Comparison of ENCODE assay signal across 9 mouse cellular contexts in the genomic region with DNA sequence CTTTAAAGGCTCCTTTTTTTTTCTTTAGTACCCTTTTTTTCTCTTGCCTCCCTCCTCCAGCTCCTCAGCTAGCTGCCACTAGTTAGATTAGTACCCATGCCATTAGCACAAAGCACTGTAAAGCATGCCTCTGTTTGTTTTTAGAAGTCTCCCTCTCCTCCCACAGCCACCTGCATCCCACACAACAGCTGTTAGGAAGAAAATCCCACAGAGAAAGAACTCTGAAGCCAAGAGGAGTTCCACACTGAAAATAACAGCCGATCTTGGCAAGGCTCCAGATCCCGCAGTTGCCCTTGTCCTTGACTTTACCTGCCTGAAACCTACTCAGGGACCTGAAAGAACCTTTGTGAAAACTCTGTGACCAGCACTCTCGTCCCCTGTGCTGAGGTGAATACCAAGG. TPM values are rescaled to one million over a fixed set of nuclear protein-coding genes. Genes with fewer than 3 reads are reported as not detected.
DNase-seq lines count a peak whose midpoint lies in the region; TF ChIP-seq lines count a peak whose summit lies in the region.
"Had no signal": no experiment of that assay in that cellular context is flagged by ENCODE, and none has a peak within 500 bp of the region (broad histone marks: within the 10 kb centered on the region; RNA-seq: fewer than 3 reads in every experiment).

No protein-coding gene starts in this region.

- H3K27me3 ChIP-seq in kidney, adult 2 months (replicated peaks; ENCODE audit: control insufficient read depth, insufficient read depth, low read length), result no peaks in the 10 kb centered on the region
- no peaks in the 10 kb centered on the region for H3K27me3 ChIP-seq in hindbrain, embryonic 10.5 days (ENCODE audit: insufficient read depth, poor library complexity, severe bottlenecking)
- H3K27me3 ChIP-seq: lung, embryonic 15.5 days had no signal

- no peak overlapping the region for H3K4me3 ChIP-seq in kidney, adult 2 months (ENCODE audit: insufficient read depth, low read depth, low read length)
- H3K4me3 ChIP-seq in hindbrain, embryonic 10.5 days, result no peak overlapping the region
- H3K4me3 ChIP-seq: lung, embryonic 15.5 days had no signal

- 34% methylated on average over 3 of the region's 3 CpGs for WGBS in kidney, adult 2 months
- WGBS in hindbrain, embryonic 10.5 days, result 72% methylated on average over 3 of the region's 3 CpGs

- no peaks in the 10 kb centered on the region for H3K9me3 ChIP-seq in hindbrain, embryonic 10.5 days
- H3K9me3 ChIP-seq: lung, embryonic 15.5 days had no signal

- peak; percentile 14 for DNase-seq in ovary, adult 18-20 months (ENCODE audit: low spot score)
- DNase-seq in ovary, postnatal 14 days (ENCODE audit: low spot score), result no peak
- peak; percentile 52 for DNase-seq in kidney, adult 2 months
- peak; percentile 49 for DNase-seq in left cerebral cortex, adult 11 months (ENCODE audit: low spot score)
- DNase-seq in telencephalon, adult 2 months (ENCODE audit: low read depth, low spot score), result peak; percentile 85
- no peak for DNase-seq in spleen, postnatal 14 days (ENCODE audit: low spot score in 2 of 2)
- DNase-seq in urinary bladder, postnatal 14 days (ENCODE audit: low spot score), result no peak
- no peak for DNase-seq in hindbrain, embryonic 10.5 days (ENCODE audit: low spot score)

- H3K27ac ChIP-seq in kidney, adult 2 months (ENCODE audit: insufficient read depth, low read depth, low read length), result peak overlapping the region; percentile 36; the same call in 1 of the 2 replicates
- no peak overlapping the region for H3K27ac ChIP-seq in hindbrain, embryonic 10.5 days
- H3K27ac ChIP-seq: lung, embryonic 15.5 days had no signal

- TF ChIP-seq POLR2A in kidney, adult 2 months (IDR thresholded peaks at IDR 0.05; ENCODE audit: low read depth, low read length), result no peak

- no peaks in the 10 kb centered on the region for H3K36me3 ChIP-seq in kidney, adult 2 months (ENCODE audit: control insufficient read depth, insufficient read depth, low read length)
- no peaks in the 10 kb centered on the region for H3K36me3 ChIP-seq in hindbrain, embryonic 10.5 days
- H3K36me3 ChIP-seq: lung, embryonic 15.5 days had no signal

- no peak for TF ChIP-seq CTCF in kidney, adult 2 months (conservative IDR thresholded peaks at IDR 0.05; ENCODE audit: insufficient read depth, insufficient read length, low read depth, low read length)

- H3K4me1 ChIP-seq in kidney, adult 2 months (ENCODE audit: control insufficient read depth, insufficient read depth, low read length), result no peaks in the 10 kb centered on the region
- H3K4me1 ChIP-seq in hindbrain, embryonic 10.5 days (replicated peaks), result no peaks in the 10 kb centered on the region
- H3K4me1 ChIP-seq: lung, embryonic 15.5 days had no signal

RNA-seq across cellular contexts. Expression of a gene that starts 38.5 kb away (rescaled TPM):
- polyA plus RNA-seq in kidney, adult 2 months (2012; rRNA removed), result 2.3 and 3.2 TPM in 2 replicates
- 0.41 and 1.1 TPM in 2 replicates for polyA plus RNA-seq in hindbrain, embryonic 10.5 days (2016; fragmentation: Nextera tagmentation; extraction: Ambion mirVana)

Comparison
In these comparisons a context has a peak if more than half of its experiments do, and no peak if none do; other contexts are left out.
1. DNase-seq: peak in ovary, adult 18-20 months (single experiment), kidney, adult 2 months (single experiment), left cerebral cortex, adult 11 months (single experiment) and telencephalon, adult 2 months (single experiment); none in ovary, postnatal 14 days (single experiment), spleen, postnatal 14 days (0 of 2), urinary bladder, postnatal 14 days (single experiment) and hindbrain, embryonic 10.5 days (single experiment).